Mouse (Mus musculus): ENCODE results near the gene Gpr182. TPM values are rescaled to one million over a fixed set of nuclear protein-coding genes. Genes with fewer than 3 reads are reported as not detected.

Gene Gpr182
- polyA plus RNA-seq, 1 experiment from 2014 or later: 2.6 TPM

DNA sequence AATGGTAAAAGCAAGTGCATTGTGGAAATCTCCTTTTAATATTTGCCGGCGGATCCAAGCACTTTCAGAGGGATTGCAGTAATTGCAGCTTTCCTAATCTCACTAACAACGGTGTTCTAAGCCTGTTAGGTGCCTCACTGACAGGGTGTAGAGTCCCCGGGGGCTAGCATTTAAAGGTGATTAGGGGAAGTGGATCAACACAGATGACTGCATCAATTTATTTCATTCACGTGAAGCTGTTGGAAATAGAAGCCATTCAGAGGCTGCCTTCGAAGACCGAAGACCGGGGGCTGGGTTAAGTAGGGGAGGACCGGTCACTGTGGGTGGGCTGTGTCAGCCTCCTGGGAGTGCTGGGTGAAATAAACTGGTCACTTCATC, 20.6 kb downstream of the Gpr182 start:
- no peak overlapping the region for H3K4me2 ChIP-seq
- no peaks in the 10 kb centered on the region for H3K9me3 ChIP-seq (ENCODE audit: low read depth, low read length)
- H3K36me3 ChIP-seq (ENCODE audit: insufficient read depth): no peaks in the 10 kb centered on the region
- no peak overlapping the region for H3K9ac ChIP-seq
- no peak for TF ChIP-seq CTCF (IDR thresholded peaks at IDR 0.05; ENCODE audit: low read depth)
- H3K27ac ChIP-seq (ENCODE audit: low read depth): no peak overlapping the region
- DNase-seq: no peak
- WGBS: 36% methylated on average over 9 of the region's 9 CpGs
- H3K4me3 ChIP-seq (ENCODE audit: low read depth, low read length): no peak overlapping the region
- no peaks in the 10 kb centered on the region for H3K4me1 ChIP-seq (ENCODE audit: insufficient read depth)
- ATAC-seq (ENCODE audit: insufficient read depth): no peak
- 0 out of 2 replicates have a peak, but pooled peaks cover 1% of the 10 kb centered on the region for H3K27me3 ChIP-seq (ENCODE audit: insufficient read depth, low read length)

- no peaks in the 10 kb centered on the region for H3K36me3 ChIP-seq (ENCODE audit: insufficient read depth)
- no peak overlapping the region for H3K4me2 ChIP-seq
- TF ChIP-seq CTCF (IDR thresholded peaks at IDR 0.05; ENCODE audit: low read depth): no peak
- WGBS: 60% methylated on average over 11 of the region's 11 CpGs
- peak; percentile 29; the same call in 1 of the 2 replicates for ATAC-seq (ENCODE audit: insufficient read depth)
- H3K4me3 ChIP-seq (ENCODE audit: low read depth, low read length): no peak overlapping the region
- no peaks in the 10 kb centered on the region for H3K4me1 ChIP-seq (ENCODE audit: insufficient read depth)
- no peak overlapping the region for H3K9ac ChIP-seq
- no peak for DNase-seq
- H3K27ac ChIP-seq (ENCODE audit: low read depth): no peak overlapping the region
- 0 out of 2 replicates have a peak, but pooled peaks cover 2% of the 10 kb centered on the region for H3K27me3 ChIP-seq (ENCODE audit: insufficient read depth, low read length)
- H3K9me3 ChIP-seq (ENCODE audit: low read depth, low read length): no peaks in the 10 kb centered on the region
Measured at GRCm38 (mm10) chr10:127730285-127730932, 21.1 kb downstream of the Gpr182 start.

GRCm38 (mm10) chr10:127728437-127728836, 23.1 kb downstream of the Gpr182 start:
- Histone ChIP-seq H3K36me3 (ENCODE audit: insufficient read depth) (no peaks in the 10 kb centered on the region), H3K27me3 (ENCODE audit: insufficient read depth, low read length) (0 out of 2 replicates have a peak, but pooled peaks cover 2% of the 10 kb centered on the region), H3K27ac (ENCODE audit: low read depth) (no peak overlapping the region), H3K4me1 (ENCODE audit: insufficient read depth) (no peaks in the 10 kb centered on the region), H3K9me3 (ENCODE audit: low read depth, low read length) (no peaks in the 10 kb centered on the region), H3K9ac (no peak overlapping the region), H3K4me2 (no peak overlapping the region), H3K4me3 (ENCODE audit: low read depth, low read length) (no peak overlapping the region)
- ATAC-seq (ENCODE audit: insufficient read depth) (no peak), DNase-seq (no peak)
- 71% methylated on average over 8 of the region's 8 CpGs for WGBS
- TF ChIP-seq CTCF (IDR thresholded peaks at IDR 0.05; ENCODE audit: low read depth): no peak

DNA sequence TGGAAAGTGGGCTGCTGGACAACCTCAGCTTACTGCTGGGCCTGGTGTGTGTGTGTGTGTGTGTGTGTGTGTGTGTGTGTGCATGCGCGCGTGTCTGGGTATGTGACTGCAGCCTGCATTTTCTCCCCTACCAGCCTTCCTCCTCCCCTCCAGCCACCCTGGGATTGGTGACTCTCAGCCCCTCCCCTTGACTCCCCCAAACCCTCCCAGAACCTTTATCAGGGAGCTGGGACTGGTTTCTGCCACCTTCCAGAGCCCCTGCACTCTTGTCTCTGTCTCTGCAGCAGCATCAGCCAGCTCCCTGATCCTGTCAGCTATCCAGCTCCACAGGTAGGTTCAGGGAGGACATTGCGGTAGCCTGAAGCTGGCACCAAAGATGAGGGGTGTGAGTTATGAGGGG, 26.4 kb downstream of the Gpr182 start:
- no peak for TF ChIP-seq CTCF (IDR thresholded peaks at IDR 0.05; ENCODE audit: low read depth)
- 48% methylated on average over 4 of the region's 4 CpGs for WGBS
- H3K4me2 ChIP-seq: no peak overlapping the region
- H3K27ac ChIP-seq (ENCODE audit: low read depth): no peak overlapping the region
- no peak overlapping the region for H3K9ac ChIP-seq
- no peak for ATAC-seq (ENCODE audit: insufficient read depth)
- H3K4me3 ChIP-seq (ENCODE audit: low read depth, low read length): no peak overlapping the region
- no peak for DNase-seq
- peaks cover 2% of the 10 kb centered on the region; the same call in 1 of the 2 replicates for H3K4me1 ChIP-seq (ENCODE audit: insufficient read depth)
- peaks cover 7% of the 10 kb centered on the region; the same call in 1 of the 2 replicates for H3K27me3 ChIP-seq (ENCODE audit: insufficient read depth, low read length)
- no peaks in the 10 kb centered on the region for H3K36me3 ChIP-seq (ENCODE audit: insufficient read depth)
- H3K9me3 ChIP-seq (ENCODE audit: low read depth, low read length): no peaks in the 10 kb centered on the region

DNA sequence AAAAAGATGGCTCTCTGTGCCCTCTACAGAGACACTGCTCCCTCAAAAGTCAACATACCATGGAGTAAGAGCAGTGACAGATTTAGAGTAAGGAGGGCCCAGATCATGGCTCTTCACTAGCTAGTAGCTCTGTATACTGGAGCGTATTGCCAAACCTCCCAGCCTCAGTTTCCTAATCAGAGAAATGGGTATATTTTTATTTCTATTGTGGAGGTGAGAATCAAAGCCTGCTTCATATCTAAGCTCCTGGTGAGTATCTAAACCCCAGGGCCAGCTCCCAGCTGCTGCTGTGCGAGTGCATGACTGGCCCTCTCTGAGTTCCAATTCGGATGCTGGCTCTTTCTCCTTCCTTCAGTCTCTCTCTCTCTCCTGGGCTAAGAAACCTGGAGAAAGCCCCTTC, 27.4 kb downstream of the Gpr182 start, which contains the start of gene Tac2:
Tac2 (plus strand) TSS at position 301 of the 400 bp plus-strand sequence.
- DNase-seq (no peak), ATAC-seq (ENCODE audit: insufficient read depth) (no peak)
- Histone ChIP-seq H3K36me3 (ENCODE audit: insufficient read depth) (no peaks in the 10 kb centered on the region), H3K4me3 (ENCODE audit: low read depth, low read length) (no peak within 1 kb of the TSS), H3K4me1 (ENCODE audit: insufficient read depth) (peaks cover 2% of the 10 kb centered on the region; the same call in 1 of the 2 replicates), H3K27ac (ENCODE audit: low read depth) (no peak within 1 kb of the TSS), H3K9me3 (ENCODE audit: low read depth, low read length) (no peaks in the 10 kb centered on the region), H3K27me3 (ENCODE audit: insufficient read depth, low read length) (peaks cover 7% of the 10 kb centered on the region; the same call in 1 of the 2 replicates), H3K9ac (no peak within 1 kb of the TSS), H3K4me2 (no peak within 1 kb of the TSS)
- 76% methylated on average over 3 of the region's 3 CpGs for WGBS
- TF ChIP-seq CTCF (IDR thresholded peaks at IDR 0.05; ENCODE audit: low read depth): no peak

DNA sequence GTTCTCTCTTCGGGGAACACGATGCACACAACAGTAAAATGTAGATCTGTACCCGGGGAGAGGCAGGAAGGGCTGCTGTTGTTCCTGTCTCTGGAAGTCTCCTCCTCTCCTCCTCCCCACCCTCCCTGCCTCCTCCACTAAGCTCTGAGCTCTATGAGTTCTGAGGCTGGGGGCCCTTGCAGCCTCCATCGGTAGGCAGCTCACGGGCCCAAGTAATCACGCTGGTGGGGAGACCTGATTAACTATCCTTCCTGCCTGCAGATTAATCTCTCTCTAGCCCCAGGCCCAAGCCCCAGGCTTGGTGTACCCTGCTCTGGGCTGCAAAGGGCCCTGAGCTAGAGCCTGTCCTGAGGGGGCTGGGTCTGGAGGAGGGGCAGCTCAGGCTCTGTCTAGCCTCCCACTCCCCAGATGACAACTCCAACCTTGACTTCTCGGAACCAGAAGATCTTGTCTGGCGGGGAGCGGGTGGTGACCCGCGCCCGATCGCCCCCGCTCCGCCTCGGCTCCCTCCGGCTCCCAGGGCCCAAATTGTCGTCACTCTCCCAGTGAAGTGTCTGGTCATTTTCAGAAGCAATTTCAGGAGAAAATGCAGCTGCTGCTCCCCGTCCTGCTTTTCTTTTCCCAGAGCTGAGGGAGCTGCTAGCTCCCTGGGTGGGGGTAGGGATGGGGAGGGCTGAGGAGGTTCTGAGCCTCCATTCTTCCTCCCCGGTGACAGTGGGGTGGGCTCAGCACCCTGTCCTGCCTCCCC, 29.7 kb downstream of the Gpr182 start:
- Histone ChIP-seq H3K4me1 (ENCODE audit: insufficient read depth) (peaks cover 2% of the 10 kb centered on the region; the same call in 1 of the 2 replicates), H3K27me3 (ENCODE audit: insufficient read depth, low read length) (peaks cover 7% of the 10 kb centered on the region; the same call in 1 of the 2 replicates), H3K4me2 (peak overlapping the region; percentile 55), H3K4me3 (ENCODE audit: low read depth, low read length) (peak overlapping the region; percentile 13), H3K36me3 (ENCODE audit: insufficient read depth) (no peaks in the 10 kb centered on the region), H3K9me3 (ENCODE audit: low read depth, low read length) (no peaks in the 10 kb centered on the region), H3K9ac (peak overlapping the region; percentile 46), H3K27ac (ENCODE audit: low read depth) (peak overlapping the region; percentile 70; the same call in 1 of the 2 replicates)
- DNase-seq: peak; percentile 43
- TF ChIP-seq CTCF (IDR thresholded peaks at IDR 0.05; ENCODE audit: low read depth): no peak
- ATAC-seq (ENCODE audit: insufficient read depth): peak; percentile 53; the same call in 1 of the 2 replicates
- WGBS: 6% methylated on average over 20 of the region's 20 CpGs

DNA sequence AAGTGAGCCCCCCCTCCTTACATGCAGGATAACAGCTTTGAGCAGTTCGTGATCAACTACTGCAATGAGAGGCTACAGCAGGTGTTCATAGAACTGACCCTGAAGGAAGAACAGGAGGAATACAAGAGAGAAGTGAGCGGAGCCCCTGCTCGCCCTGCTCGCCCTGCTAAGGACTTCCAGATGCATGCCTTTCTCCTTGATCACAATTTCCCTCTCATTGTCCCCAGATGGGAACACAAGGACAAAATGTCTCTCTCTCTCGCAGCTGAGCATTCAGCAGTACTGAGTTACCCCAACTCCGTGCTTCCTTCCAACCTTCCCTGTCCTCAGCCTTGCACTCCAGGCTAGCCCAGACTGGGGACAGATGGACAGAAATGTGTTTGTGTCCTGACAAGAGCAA, 38.8 kb downstream of the Gpr182 start:
- H3K27ac ChIP-seq (ENCODE audit: low read depth): no peak overlapping the region
- WGBS: 66% methylated on average over 6 of the region's 6 CpGs
- no peaks in the 10 kb centered on the region for H3K4me1 ChIP-seq (ENCODE audit: insufficient read depth)
- no peak overlapping the region for H3K4me3 ChIP-seq (ENCODE audit: low read depth, low read length)
- DNase-seq (no peak), ATAC-seq (ENCODE audit: insufficient read depth) (no peak)
- H3K9me3 ChIP-seq (ENCODE audit: low read depth, low read length): no peaks in the 10 kb centered on the region
- no peaks in the 10 kb centered on the region for H3K27me3 ChIP-seq (ENCODE audit: insufficient read depth, low read length)
- no peak for TF ChIP-seq CTCF (IDR thresholded peaks at IDR 0.05; ENCODE audit: low read depth)
- no peak overlapping the region for H3K9ac ChIP-seq
- H3K36me3 ChIP-seq (ENCODE audit: insufficient read depth): no peaks in the 10 kb centered on the region
- no peak overlapping the region for H3K4me2 ChIP-seq

Measured in lung, embryonic 14.5 days (tissue).